Mouse (Mus musculus) liver, embryonic 16.5 days (tissue): ENCODE results near the gene Pram1. TPM values are rescaled to one million over a fixed set of nuclear protein-coding genes. Genes with fewer than 3 reads are reported as not detected.

Source experiments
- ATAC-seq: fragments of 200-750 bp; cut with Nextera tagmentation; 2 replicates; pipeline ENCODE4 v1.8.0; 2017; ENCODE audit warnings: low read depth, mild to moderate bottlenecking, moderate number of reproducible peaks, moderate library complexity
- H3K27ac ChIP-seq: fragments of 300-500 bp; sonication (generic); 2 replicates; pipeline ENCODE4 v1.5.1; 2014; ENCODE audit warnings: mild to moderate bottlenecking, low read length
- H3K27me3 ChIP-seq: fragments of 300-500 bp; sonication (generic); 2 replicates; pipeline ENCODE4 v1.6.1; 2014; ENCODE audit warnings: low read depth, low read length, mixed read lengths; ENCODE audit not compliant: control insufficient read depth, insufficient read depth
- H3K36me3 ChIP-seq: fragments of 300-500 bp; sonication (generic); 2 replicates; pipeline ENCODE4 v1.6.1; 2014; ENCODE audit warnings: mild to moderate bottlenecking; ENCODE audit not compliant: control insufficient read depth, insufficient read depth
- H3K4me1 ChIP-seq: fragments of 300-500 bp; sonication (generic); 2 replicates; pipeline ENCODE4 v1.6.1; 2014; ENCODE audit warnings: low read depth, low read length, mixed read lengths; ENCODE audit not compliant: control insufficient read depth
- H3K4me2 ChIP-seq: fragments of 300-500 bp; sonication (generic); 2 replicates; pipeline ENCODE4 v1.6.1; 2014; ENCODE audit warnings: low read depth, low read length, mixed read lengths
- H3K4me3 ChIP-seq: fragments of 300-500 bp; sonication (generic); 2 replicates; pipeline ENCODE4 v1.5.1; 2014; ENCODE audit warnings: low read depth, mild to moderate bottlenecking, low read length
- H3K9ac ChIP-seq: fragments of 300-500 bp; sonication (generic); 2 replicates; pipeline ENCODE4 v1.6.1; 2014; ENCODE audit warnings: low read depth, low read length
- H3K9me3 ChIP-seq: fragments of 300-500 bp; sonication (generic); replicated peaks from 2 replicates; pipeline ENCODE4 v1.6.1; 2016; ENCODE audit warnings: low read length; ENCODE audit not compliant: control insufficient read depth
- WGBS: fragments of 180-500 bp; shearing (Covaris S2); extraction: QIAGEN DNeasy Blood & Tissue Kit; methylation state at CpG from one replicate; pipeline ENCODE4 v1.1.7; 2014; ENCODE audit not compliant: insufficient replicate concordance; 5-methylcytosine and 5-hydroxymethylcytosine counted together
- polyA plus RNA-seq: library from polyadenylated mRNA; unstranded; fragments of >200 nt; fragmentation: Nextera tagmentation; extraction: Ambion mirVana; gene quantifications from 2 replicates; pipeline ENCODE4 v1.2.1, GENCODE M21; 2015

Pram1 gene
- polyA plus RNA-seq, 1 experiment from 2014 or later = 5.6 TPM

DNA sequence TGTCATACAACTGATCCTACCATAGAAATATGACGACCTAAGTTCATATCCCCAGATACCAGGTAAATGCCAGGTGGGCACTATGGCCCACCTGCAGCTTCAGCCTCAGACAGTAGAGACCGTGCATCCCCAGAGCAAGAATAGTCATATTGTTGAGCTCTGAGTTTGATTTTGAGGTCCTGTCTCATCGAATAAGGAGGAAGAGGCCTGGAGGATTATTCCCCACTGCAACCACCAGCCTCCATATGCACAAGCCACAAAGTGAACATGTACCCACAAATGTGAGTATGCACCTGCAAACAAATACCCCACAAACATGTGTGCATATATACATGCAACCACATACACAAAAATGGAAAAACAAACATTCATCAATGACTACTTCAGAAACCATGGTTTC lies 10.6 kb upstream of the Pram1 start:
- Histone ChIP-seq H3K27ac (no peak overlapping the region), H3K36me3 (no peaks in the 10 kb centered on the region), H3K4me1 (peaks cover 20% of the 10 kb centered on the region), H3K4me3 (no peak overlapping the region), H3K9ac (no peak overlapping the region), H3K27me3 (no peaks in the 10 kb centered on the region), H3K4me2 (no peak overlapping the region), H3K9me3 (no peaks in the 10 kb centered on the region)
- 74% methylated on average over 3 of the region's 3 CpGs for WGBS
- ATAC-seq = no peak

DNA sequence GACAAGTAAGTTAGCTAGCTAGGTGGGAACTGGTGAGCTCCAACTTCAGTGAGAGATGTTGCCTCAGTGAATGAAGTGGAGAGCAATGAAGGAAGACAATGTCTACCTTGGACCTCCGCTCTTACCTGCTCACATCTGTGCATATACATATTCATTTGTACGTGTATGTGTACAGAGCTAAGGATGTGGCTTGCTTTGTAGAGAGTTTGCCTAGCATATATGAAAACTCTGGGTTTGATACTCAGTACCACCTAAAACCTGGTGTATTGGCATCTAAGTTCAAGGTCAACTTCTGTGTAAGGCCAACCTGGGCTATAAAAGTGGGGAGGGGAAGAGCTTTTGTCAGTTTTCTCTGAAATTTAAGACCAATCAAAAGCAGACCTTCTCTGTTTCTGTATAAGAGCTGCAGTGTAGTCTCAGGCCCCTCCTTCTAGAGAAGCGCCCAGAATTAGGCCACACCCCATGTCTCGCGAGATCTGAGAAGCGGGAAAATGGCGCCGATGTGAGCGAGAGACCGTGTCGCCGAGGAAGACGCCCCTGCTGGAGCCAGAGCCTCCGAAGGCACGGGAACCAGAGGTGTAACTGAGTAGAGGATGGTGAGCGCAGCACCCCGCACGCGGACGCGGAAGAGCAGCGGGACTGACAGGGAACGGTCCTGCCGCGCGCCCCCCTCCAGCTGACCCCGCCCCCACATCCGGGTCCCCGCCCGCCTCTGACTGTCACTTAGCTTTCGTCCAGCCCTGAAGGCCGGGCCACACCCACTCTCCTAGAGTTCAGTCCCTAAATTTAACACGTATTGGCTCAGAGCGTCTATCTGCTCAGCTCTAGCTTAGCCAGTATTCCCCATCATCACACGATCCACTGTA lies 9.0 kb upstream of the Pram1 start, which contains the start of gene Zfp414:
Gene Zfp414, plus strand, starts transcription at position 470 of the 866 bp plus-strand sequence.
- Histone ChIP-seq H3K4me1 (peaks cover 20% of the 10 kb centered on the region), H3K27ac (peak within 1 kb of the TSS; percentile 98), H3K36me3 (no peaks in the 10 kb centered on the region), H3K4me2 (peak within 1 kb of the TSS; percentile 97), H3K9ac (peak within 1 kb of the TSS; percentile 86), H3K27me3 (no peaks in the 10 kb centered on the region), H3K9me3 (no peaks in the 10 kb centered on the region), H3K4me3 (peak within 1 kb of the TSS; percentile 90)
- peak; percentile 98 for ATAC-seq
- 1% methylated on average over 35 of the region's 35 CpGs for WGBS

GRCm38 (mm10) chr17:33629487-33630125 lies 8.2 kb upstream of the Pram1 start:
- WGBS = 56% methylated on average over 12 of the region's 12 CpGs
- Histone ChIP-seq H3K9me3 (no peaks in the 10 kb centered on the region), H3K4me3 (peak overlapping the region; percentile 90), H3K27ac (peak overlapping the region; percentile 98), H3K36me3 (no peaks in the 10 kb centered on the region), H3K4me2 (peak overlapping the region; percentile 97), H3K9ac (peak overlapping the region; percentile 86), H3K27me3 (no peaks in the 10 kb centered on the region), H3K4me1 (peaks cover 20% of the 10 kb centered on the region)
- ATAC-seq = peak; percentile 61

DNA sequence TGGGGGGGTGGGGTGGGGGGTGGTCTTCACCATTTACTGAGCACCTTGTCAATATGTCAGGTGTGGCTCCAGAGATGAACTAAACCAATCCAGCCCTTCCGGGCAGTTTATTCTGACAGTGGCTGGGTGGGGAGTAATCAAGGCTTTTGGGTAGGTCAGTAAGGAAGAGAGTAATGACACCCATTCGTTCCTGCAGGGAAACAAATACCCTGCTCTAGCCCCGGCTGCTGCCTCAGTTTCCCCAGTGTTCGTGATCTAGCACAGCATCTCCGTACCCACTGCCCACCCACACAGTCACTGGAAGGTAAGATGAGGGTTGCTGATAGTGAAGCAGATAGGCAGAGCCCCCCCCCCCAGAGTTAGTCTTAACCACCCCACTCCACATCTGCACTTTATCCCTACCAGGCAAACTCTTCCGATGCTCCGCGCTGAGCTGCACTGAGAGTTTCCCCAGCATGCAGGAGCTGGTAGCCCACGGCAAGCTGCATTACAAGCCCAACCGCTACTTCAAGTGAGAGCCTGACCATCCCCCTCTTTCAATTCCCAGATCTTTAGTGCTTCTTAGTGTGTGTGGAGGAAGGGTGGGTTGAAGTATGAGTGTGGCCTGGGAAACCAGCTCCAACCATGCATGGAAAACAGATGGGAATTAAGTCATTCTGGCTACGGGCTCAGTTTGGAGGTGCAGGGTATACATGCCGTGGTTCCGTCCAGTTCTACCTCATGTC lies 7.5 kb upstream of the Pram1 start:
- ATAC-seq = no peak
- Histone ChIP-seq H3K4me1 (peaks cover 20% of the 10 kb centered on the region), H3K9ac (peak overlapping the region; percentile 86; the same call in 1 of the 2 replicates), H3K36me3 (no peaks in the 10 kb centered on the region), H3K9me3 (no peaks in the 10 kb centered on the region), H3K27me3 (no peaks in the 10 kb centered on the region), H3K4me3 (peak overlapping the region; percentile 90), H3K27ac (peak overlapping the region; percentile 98), H3K4me2 (peak overlapping the region; percentile 97)
- 87% methylated on average over 13 of the region's 13 CpGs for WGBS

DNA sequence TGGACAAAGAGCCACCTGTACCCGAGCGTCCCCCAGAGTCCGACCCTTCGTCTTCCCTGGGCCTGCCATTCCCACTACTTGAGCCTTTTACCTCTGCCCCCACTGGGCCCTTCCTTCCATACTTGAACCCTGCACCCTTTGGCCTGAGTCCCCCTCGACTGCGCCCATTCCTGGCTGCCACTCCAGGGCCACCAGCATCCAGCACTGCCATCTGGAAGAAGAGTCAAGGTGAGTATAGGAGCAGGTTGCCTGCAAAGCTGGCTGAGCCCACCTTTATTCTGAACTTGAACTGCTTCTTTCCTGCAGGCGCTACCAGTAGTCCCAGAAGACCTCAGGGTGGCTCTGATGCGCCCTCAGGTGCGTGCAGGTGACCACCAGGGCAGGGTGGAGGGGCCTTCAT lies 6.6 kb upstream of the Pram1 start:
- no peak overlapping the region for H3K4me3 ChIP-seq
- WGBS = 89% methylated on average over 9 of the region's 9 CpGs
- no peaks in the 10 kb centered on the region for H3K27me3 ChIP-seq
- no peak overlapping the region for H3K27ac ChIP-seq
- no peaks in the 10 kb centered on the region for H3K9me3 ChIP-seq
- ATAC-seq = no peak
- H3K36me3 ChIP-seq = no peaks in the 10 kb centered on the region
- peaks cover 20% of the 10 kb centered on the region for H3K4me1 ChIP-seq
- no peak overlapping the region for H3K4me2 ChIP-seq
- H3K9ac ChIP-seq = no peak overlapping the region

DNA sequence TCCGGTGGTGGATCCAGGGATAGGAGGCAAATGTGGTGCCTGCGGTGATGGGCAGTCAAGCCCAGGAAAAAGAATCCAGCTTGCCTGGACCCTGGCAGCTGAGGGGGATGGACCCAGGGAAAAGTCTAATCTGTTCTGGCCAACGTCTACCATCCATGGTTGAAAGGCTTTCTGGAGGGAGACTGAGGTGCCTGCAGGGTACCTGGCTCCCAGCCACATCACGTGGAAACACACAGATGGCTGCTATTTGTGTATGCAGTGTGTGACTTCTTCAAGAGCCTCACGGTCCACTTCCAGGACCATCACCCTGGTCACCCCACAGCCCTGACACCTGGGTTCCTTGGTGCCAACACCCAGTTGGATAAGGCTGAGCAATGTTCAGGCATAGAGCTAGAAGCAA lies 6.1 kb upstream of the Pram1 start:
- 78% methylated on average over 5 of the region's 5 CpGs for WGBS
- Histone ChIP-seq H3K27me3 (no peaks in the 10 kb centered on the region), H3K9ac (no peak overlapping the region), H3K9me3 (no peaks in the 10 kb centered on the region), H3K4me1 (peaks cover 20% of the 10 kb centered on the region), H3K4me2 (no peak overlapping the region), H3K27ac (no peak overlapping the region), H3K4me3 (no peak overlapping the region), H3K36me3 (no peaks in the 10 kb centered on the region)
- no peak for ATAC-seq

DNA sequence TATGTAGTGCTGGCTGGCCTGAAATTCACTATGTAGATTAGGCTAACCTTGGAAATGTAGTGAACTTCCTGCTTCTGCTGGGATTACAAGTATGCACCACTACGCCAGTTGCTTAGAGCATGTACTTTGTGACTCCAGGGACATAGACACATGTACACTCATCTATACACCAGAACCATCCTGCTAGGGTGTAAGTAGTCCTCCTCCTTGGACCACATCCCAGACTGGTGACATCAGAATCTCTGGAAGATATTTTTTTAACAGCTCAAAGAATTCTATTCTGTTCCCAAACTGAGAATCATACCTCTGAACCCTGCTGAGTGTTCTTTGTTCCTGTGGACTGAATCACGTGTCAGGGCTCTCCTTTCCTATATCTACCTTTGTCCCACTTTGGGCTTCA lies 818 bp upstream of the Pram1 start:
- WGBS = 83% methylated on average over 2 of the region's 2 CpGs
- ATAC-seq = no peak
- H3K4me1 ChIP-seq = peaks cover 6% of the 10 kb centered on the region

DNA sequence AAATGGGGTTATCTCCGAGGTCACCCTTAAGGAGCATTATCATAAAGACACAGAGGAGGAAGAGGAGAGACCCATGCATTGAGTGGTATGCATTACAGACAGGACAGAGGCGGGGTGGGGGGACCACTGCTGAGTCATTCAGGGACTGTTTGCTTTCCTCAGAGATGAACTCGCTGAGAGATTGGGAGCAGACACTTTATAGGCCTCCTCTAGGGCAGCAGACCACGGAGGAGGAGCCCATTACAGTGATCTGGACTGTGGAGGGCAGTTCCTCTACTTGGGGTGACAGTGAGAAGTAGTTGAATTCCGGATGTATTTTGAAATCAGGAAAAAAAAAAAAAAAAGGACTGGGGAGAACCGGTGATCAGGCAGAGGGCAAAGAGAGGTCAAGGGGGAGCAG lies 1.9 kb downstream of the Pram1 start:
- peaks cover 6% of the 10 kb centered on the region for H3K4me1 ChIP-seq
- no peak overlapping the region for H3K4me2 ChIP-seq
- WGBS = 8% methylated on average over 6 of the region's 6 CpGs
- no peak overlapping the region for H3K4me3 ChIP-seq
- H3K9ac ChIP-seq = no peak overlapping the region
- H3K36me3 ChIP-seq = peaks cover 13% of the 10 kb centered on the region
- peak; percentile 60 for ATAC-seq
- 0 out of 2 replicates have a peak overlapping the region, but pooled peaks have one; percentile 33 for H3K27ac ChIP-seq
- no peaks in the 10 kb centered on the region for H3K9me3 ChIP-seq
- no peaks in the 10 kb centered on the region for H3K27me3 ChIP-seq

More for the DNA sequence above, 818 bp upstream of the Pram1 start:
- no peak overlapping the region for H3K4me3 ChIP-seq
- H3K9ac ChIP-seq = no peak overlapping the region
- no peaks in the 10 kb centered on the region for H3K36me3 ChIP-seq
- no peaks in the 10 kb centered on the region for H3K27me3 ChIP-seq
- no peak overlapping the region for H3K4me2 ChIP-seq
- no peaks in the 10 kb centered on the region for H3K9me3 ChIP-seq
- H3K27ac ChIP-seq = no peak overlapping the region
